Mouse (Mus musculus) left cerebral cortex, adult 11 months (tissue): Measurements from ENCODE around the gene Tie1.
"Not testable (repeated sequence)": the region's sequence is repeated elsewhere in the genome, so short reads cannot be mapped to it uniquely, and the experiment has no call there.

Experiments used
- DNase-seq: peaks from one replicate; pipeline ENCODE4 v3.0.0; 2022; ENCODE audit warnings: low spot score

The Tie1 gene

DNA sequence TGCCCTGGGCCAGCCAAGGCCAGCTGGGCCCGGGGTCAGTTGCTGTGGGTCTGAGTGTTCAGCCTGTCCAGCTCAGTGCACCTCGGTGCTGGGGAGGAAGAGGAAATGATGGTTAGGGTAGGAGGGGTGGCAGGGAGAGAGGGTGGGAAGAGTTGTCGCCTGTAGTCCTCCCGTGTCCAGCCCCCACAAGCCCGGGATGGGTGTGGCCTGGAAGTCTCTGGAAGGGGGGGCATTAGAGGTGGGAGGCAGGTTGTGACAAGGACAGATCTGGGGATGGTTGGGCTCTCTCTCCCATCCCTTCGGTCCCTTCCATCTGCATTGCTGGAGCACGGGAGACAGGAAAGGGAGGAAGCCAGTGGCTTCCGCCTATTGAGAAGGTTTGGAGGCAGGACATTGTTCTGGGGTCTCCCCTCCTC is at the start of gene Tie1:
Tie1 (minus strand) TSS at position 345 of the 416 bp plus-strand sequence.
- DNase-seq = no peak

DNA sequence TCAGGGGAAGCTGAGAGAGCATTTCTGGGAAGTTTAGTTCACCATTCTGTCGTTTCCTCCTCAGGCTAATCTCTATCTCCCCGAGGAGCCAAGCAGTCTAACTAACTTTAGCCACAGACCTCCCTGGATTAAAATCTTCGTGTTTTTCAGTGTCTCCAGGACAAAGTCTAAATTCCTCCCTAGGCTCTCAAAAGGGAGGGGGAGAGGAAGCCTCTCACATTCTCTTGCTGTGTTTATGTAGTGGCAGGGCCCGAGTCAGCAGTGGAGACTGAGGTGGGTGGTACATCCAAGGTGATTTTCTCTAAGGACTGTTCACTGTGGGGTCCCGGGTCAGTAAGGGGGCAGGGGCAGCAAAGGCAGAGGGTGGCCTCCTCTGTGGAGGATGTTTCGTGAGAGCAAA is 47.9 kb upstream of the Tie1 start:
- no peak for DNase-seq

DNA sequence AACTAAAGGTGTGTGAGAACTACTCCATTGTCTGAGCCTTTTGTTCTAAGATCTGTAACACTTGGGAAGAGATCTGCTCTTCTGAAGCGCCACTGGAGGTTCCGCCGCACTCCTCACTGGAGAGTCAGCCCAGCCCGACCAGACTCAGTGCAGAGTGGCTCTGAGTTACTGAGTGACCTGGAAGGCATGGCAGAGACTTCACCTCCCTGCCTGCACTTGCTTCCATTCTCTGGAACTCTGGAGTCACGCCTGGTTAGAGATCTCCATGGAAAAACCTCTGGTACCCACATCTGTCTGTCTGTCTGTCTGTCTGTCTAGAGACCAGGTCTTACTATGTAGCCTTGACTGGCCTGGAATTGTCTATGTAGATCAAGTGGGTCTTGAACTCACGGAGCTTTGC is 45.7 kb upstream of the Tie1 start:
- no peak for DNase-seq

DNA sequence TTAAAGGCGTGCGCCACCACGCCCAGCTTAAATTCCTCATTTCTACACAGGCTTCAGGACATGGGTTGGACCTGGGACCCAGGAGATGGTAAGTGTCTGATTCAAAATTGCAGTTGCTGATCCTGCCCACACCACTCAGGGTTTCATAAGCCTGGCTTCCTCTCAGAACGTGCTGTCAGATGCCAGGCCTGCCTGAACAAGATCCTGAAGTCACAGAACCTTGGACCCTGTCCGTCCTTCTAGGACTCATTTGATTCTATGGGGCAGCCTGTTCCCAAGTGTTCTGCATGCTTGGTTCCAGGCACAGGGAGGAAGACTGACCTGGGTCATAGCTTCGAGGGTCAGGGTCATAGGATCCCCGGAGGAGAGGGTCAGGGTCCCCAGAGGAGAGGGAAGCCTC is 43.7 kb upstream of the Tie1 start:
- DNase-seq = no peak

DNA sequence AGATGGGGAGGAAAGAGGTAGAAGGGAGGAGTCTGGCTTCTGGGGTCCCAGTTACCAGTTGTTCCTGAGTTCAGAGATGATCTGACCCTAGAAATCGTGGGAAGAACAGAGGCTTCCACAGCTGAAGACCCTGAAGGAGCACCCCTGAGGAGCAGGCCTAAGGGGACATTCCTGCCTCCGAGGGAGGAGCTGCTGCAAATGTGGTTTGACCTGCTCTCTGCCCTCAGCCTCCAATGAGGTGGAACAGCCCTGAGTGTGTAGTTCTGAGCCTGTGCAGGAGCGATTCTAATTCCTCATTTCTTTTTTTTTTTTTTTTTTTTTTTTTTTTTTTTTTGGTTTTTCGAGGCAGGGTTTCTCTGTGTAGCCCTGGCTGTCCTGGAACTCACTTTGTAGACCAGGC is 43.3 kb upstream of the Tie1 start:
- no peak for DNase-seq

DNA sequence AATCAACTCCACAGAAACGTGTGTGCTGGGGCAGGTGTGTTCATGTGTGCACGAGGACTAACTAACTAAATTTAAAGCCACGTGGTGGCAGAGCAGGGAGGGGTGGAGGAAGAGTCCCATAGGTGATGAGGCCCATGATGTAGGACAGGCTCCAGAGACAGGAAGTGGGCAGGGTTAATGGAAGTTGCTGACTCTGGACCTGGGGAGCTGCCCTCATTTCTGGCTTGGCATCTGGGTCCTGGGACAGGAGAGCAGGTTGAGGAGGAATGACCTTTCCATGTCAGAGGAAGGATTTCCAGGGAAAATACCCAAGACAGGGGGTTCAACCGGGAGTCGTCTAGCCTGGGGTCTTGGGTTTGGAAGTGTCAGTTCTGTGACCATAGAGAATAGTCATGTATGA is 42.8 kb upstream of the Tie1 start:
- no peak for DNase-seq

DNA sequence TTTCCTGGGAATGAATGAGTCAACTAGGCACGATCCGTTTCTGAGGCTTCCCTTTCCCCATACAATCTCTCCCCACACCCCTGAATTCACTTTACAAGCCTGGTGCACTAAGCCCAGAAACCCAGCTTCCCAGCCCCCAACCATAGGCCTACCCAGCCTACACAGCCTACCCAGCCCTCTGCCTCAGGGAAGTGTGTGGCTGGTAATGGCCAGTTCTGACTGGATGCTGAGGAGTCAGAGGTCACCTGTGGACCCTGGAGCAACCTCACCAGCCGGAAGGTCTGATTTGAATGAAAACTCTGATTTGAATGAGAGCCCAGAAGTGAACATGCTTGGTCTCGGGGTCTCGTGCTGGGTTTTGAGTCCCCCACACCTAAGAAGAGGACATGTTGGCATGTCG is 37.9 kb upstream of the Tie1 start:
- DNase-seq = no peak

DNA sequence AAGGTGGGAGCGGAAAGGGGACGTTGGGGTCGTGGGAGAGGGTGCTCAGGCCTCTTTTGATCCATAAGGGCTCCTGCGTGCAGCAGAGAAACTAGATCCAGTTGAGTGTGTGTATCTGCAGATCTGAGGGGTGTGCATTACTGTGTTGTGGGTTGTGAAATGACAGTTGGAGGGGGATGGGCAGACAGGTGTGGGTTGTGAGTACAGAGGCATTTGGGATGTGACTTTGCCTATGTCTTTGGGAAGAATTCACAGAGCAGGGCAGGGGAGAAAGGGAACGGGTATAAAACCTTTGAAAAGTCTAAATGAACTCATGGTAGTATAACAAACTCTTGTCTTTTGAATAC is 37.4 kb upstream of the Tie1 start:
- no peak for DNase-seq

DNA sequence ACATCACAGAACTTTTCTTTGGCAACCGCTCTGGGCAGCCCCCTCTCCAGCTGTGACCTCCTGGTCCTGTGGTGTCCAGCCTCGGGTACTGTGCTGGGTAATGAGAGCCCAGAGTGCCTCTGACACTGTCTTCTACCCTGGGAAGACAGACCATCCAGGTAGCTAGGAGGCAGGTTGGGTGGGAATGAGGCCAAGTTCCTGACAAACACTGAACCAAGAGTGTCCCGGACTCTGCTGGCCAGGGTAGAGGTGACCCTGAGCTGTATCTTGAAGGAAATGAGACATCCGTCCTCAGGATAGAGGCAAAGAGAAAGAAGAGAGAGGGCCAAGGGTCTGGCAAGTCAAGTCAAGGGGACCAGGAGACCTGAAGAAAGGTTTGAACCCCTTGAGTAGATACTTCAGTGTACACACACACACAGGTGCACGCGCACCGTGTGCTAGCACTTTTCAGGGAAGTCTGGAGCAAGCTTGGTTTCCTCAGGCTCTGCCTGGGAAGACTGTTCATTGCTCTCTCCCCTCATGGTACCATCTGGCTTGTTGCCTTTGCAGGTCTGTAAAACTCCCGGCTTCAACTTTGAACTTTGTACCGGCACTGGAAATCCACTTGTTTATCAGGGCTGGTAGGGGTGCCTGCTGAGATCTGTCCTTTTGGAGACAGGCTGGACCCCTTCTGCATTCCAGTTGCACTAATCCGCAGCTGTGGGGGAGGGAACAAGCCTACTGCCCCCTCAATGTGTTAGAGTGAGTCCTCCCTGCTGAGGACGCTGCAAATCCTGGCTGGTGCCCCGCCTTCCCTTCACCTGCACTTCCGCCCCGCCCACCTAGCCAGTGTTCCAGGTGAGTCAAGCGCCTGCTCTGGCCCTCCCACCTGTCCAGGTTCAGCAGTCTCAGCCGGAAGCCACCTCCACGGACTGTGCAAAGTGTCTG is 36.8 kb upstream of the Tie1 start, which contains the start of gene 2610528J11Rik:
2610528J11Rik (plus strand) TSS at position 592 of the 927 bp plus-strand sequence.
- no peak for DNase-seq

DNA sequence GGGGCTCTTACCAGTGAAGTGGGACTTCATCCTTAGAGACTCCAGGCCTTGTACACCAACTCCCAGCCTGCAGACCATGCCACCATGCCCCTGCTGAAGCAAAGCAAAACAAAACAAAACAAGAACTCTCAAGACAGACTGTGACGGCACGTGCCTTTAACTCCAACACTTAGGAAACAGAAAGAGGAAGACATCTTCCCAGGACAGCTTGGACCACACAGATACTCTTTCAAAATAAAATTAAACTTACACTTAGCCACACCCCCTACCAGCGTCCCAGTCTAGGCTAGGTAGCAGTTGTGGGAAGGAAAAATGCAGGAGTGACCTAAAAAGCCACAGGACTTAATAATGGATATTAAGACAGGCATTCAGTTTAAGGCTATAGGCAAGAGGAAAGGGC is 35.9 kb upstream of the Tie1 start:
- no peak for DNase-seq

DNA sequence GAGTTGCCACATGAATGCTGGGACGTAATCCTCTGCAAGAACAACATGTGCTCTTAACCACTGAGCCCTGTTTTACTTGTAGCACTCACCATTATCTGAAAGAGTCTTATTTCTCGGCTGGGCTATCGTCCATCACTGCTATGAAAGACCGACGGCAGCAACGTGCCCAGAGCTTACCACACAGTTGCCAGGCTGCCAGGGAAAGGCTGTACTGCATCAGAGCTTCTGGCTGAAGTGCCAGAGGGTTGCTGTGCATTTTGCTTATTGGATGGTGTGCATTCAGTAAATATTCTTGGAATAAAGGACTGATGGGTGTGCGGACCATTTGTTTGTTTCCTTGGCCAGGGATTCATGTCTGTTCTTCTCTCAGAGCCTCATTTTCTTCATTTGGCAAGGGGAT is 34.1 kb upstream of the Tie1 start:
- no peak for DNase-seq

DNA sequence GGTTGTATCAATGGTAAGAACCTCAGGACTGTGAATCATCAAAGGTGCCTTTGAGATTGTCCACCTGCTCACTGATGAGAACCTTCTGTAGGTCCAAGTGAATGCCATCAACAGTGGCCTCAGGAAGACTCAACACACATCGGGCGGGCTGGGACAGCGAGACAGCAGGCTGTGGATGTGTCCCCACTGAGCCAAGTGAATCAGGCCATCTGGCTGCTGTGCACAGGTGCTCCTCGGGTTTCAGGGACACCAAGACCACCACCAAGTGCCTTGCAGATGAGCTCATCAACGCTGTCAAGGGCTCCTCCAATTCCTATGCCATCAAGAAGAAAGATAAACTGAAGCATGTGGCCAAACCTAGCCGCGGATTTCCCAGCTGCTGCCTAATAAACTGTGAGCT is 32.4 kb upstream of the Tie1 start:
- DNase-seq = no peak

DNA sequence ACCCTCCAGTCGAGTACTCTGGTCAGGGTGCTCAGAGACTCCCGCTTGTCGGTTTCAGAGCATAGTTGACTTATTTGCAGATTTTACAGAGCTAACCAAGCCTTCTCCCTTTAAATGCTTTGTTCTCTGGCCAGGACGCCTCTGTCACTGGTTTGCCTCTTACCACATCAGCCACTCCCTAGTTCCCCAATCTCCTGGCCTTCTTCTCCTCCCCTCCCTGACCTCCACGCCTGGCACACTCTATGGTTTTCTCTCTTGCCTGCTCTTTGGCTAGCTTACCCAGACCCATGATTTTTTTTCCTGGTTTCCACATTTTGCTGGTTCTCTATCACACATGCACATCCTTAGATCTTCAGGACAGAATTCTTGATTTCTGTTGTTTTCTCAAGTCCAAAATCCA is 28.3 kb upstream of the Tie1 start:
- DNase-seq = no peak

DNA sequence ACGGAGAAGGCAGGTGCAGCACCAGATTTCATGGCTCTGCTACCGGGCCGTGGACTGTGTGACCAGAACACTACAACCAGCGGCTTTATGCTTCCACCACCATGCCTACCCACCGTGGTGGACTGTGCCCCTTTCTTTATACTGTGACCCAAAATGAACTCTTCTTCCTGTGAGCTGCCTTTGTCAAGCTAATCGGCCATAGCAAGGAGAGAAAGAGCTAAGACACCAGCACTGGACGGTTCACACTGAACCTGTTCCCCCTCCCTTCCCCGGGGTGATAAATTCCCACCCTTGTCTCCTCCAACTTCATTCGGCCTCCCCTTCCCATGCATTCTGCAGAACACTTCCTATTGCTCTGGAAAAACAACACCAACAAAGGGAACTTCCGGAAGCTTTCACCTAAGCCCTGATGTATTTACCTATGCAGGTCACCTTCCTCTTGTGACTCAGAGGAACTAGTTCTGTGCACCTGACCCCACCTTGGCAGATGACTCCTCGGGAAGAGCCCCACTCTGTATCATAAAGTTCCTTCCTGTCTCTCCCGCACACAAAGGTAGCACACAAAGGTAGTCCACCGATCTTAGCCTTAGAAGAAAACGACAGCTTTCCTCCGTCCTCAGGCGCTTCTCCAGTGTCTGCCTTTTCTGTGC is 27.8 kb upstream of the Tie1 start:
- no peak for DNase-seq

DNA sequence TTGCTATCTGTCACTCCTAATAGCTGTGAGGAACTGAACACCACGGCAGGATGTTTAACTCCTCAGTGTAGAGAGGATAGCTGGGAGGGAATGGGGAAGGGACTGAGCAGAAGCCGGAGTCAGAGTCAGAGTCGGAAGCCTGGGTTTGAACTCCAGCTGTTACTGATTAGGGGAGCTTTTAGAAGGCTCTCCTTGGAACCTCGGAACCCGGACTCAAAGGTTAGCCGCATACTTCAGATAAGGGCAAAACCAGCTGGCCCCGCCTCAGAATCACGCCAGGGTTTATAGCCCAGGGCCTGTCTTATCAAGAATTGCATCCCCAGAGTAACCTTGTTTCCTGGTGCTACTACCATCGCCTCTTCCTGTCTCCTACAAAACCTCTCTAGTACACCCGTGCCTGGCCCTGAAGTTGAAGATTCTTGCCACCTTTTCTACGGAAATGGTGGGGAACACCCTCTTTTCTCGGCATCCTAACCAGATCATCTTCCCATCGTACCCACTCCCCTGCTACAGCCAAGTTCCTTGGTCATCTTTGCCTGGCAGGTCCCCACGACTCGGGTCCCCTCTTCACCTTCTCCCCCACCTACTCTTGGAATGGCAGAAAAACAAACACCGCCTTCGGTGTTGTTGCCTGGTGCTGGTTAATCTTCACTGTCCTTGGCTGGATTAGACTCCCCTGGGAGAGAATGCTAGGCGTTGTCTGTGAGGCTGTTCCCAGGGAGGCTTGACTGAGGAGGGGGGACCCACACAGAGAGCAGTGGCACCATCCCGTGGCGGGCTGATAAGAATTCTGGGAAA is 27.0 kb upstream of the Tie1 start:
- no peak for DNase-seq

DNA sequence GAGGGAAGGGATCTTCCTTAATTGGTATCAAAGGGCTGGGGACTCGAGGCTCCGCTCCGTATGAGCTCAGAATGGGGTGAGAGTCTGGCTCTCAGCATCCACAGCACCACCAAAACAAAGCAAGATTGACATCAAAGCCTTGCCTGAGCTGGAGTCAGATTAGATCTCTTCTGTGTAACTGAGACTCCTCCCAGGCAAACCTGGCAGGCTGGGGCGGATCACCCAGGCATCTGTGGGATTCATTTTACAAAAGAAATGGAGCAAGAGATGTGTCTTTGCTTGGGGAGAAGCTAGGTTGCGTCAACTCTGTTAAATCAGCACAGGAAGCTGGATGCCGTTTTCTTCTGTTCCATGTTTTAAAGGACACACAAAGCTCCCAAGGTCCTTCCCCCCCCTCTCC is 19.2 kb upstream of the Tie1 start:
- DNase-seq = no peak

DNA sequence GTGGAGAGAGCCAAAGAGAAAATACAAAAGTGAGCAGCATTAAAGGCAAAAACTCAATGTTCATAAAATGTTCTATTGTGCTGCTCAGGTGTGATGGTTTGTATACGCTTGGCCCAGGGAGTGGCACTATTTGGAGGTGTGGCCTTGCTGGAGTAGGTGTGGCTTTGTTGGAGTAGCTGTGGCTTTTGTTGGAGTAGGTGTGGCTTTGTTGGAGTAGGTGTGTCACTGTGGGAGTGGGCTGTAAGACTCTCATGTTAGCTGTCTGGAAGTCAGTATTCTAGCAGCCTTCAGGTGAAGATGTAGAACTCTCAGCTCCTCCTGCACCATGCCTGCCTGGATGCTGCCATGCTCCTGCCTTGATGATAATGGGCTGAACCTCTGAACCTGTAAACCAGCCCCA is 17.3 kb upstream of the Tie1 start:
- not testable (repeated sequence) for DNase-seq

DNA sequence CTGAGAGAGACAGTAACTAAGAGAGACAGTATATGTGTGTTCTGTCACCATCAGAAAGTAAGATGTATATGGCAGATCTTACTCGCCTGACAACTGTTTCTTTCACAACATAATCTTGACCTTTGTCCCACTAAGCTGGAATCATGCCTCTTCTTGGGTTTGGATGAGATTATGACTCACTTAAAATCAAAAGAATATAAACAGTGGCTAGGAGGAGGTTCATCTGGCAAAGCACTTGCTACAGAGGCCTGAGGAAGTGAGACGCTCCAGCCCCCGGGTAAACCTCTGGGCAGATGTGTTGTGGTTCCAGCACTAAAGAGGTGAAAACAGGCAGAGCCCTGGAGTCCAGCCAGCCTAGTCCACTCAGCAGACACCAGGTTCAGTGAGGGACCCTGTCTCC is 15.7 kb upstream of the Tie1 start:
- DNase-seq = no peak

DNA sequence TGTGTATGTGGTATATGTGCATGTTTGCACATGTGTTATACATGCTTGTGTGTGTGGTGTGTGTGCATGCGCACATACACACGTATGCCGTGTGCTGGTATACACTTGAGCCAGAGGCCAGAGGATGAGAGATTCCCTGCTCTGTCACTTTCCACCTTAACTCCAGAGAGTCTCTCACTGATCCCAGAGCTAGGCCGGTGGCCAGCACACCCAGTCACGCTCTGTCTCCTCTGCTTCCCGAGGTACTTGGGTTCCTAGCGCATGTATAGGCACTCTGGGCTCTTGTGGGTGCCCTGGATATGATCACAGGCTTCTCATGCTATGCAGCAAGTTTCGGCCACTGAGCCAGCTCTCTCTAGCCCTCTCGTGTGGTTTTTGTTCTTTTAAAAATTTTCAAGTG is 10.9 kb upstream of the Tie1 start:
- no peak for DNase-seq

DNA sequence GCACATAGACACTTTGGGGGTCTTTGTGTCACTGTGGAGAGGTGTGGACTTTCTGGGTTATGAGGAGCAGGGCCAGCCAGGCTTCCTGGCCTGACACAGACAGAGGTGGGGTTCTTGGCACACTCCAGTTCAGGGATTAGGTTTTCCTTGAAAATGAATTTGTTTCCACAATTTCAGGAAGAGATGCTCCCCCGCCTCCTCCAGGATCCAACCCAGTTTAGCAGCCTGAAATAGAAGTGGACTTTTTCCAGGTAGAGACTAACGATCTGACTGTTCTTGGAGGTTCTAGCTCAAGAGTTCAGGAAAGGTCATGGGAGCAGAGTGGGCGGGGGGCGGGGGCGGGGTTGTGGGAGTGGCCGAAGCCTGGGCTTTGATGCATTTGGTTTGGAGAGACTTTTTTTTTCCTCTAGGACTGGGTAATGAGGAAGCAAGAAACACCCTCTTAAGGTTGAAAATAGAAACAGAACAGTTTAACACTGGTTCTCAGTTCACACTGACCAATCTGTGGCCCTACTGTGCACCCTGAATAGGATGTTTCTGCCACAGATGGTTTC is 10.4 kb upstream of the Tie1 start:
- DNase-seq = no peak

DNA sequence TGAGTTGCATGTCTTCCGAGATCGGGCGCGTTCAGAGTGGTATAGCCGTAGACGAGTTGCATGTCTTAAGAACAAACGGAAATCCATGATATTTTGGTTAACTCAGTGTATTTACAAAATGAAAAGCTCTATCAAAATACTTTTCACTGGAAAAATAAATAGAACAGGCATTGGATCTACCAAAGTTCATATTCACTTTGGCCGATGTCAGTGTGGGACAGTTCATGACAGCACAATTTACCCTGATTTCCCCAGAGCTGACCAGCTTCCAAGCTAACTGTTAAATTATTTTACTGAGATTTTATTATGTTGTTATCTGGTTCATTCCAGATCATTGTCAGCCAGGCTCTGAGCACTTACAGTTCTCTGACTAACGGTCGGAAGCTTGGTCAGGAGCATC is 600 bp upstream of the Tie1 start:
- no peak for DNase-seq

DNA sequence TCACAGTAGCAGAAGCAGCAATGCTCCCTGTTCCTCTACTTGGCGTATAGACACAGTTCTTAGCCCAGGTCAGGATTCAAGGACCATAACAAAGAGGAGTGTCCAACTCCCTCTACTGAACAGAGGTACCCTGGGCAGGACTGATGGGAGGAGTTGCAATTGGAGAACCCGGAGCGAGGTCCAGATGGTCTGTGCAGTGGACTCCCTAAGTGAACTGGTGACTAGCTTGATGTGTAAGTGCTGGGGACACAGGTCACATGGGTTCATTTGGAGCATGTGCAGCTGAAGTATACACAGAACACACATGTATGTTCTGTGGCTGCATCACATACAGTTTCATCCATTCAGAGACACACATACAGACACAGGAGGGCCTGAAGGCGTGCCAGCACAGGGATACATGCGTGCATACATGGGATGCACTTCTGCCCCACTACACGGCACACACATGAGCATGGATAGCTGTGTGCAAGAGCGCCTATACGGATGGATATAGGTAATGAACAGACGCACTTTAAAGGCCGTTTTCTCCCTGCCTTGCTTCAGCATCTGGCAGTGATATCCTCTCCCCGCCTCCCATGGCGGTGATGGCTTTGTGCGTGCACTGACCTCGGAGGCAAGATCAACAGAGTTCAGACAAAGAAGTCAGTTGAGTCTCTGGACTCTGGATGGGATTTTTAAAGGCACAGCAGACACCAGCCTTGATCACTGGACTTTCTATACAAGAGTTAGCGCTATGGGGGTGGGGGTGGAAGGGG is 12.9 kb downstream of the Tie1 start:
- no peak for DNase-seq
